Mouse (Mus musculus) brain, embryonic 14.5 days (tissue): ENCODE data around the gene Olfr1418.

Experiments
- CTCF ChIP-seq: fragments of 200-500 bp; IDR thresholded peaks from 2 replicates; pipeline ENCODE4 v1.5.1; 2012; ENCODE audit warnings: inconsistent platforms, mild to moderate bottlenecking, moderate library complexity, borderline replicate concordance; ENCODE audit not compliant: insufficient read depth, insufficient read length; ENCODE audit errors: extremely low read depth
- POLR2A ChIP-seq: fragments of 200-500 bp; IDR thresholded peaks from 2 replicates; pipeline ENCODE4 v1.6.1; 2012; ENCODE audit warnings: mild to moderate bottlenecking, inconsistent platforms, borderline replicate concordance; ENCODE audit not compliant: poor library complexity, insufficient read depth, insufficient read length, severe bottlenecking; ENCODE audit errors: extremely low read depth

DNA sequence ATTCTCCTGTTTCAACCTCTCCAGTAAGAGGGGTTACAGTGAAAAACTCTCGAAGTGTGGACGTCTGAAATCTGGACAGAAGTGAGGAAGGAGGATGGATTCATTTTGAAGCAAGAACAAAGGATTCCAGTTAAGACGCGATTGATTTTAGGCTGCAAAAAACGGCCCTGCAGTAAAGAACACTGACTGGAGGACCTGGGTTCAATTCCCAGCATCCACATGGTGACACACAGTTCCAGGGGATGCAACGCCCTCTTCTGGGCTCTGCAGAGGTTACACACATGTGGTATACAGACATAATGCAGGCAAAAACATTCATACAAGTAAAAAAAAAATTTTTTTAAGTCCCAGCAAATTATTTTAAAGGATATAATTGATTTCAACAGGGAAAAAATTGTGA is 40.7 kb downstream of the Olfr1418 start:
- TF ChIP-seq CTCF (peak; percentile 7; the same call in 1 of the 2 replicates), POLR2A (no peak)
